Mouse (Mus musculus) cortical plate, adult 2 months (tissue): ENCODE results near the gene Napsa.

ENCODE experiments used
- CTCF ChIP-seq: fragments of 200-500 bp; IDR thresholded peaks from 2 replicates; pipeline ENCODE4 v1.5.1; 2011; ENCODE audit warnings: mild to moderate bottlenecking, control low read depth, low read length; ENCODE audit not compliant: insufficient read depth; ENCODE audit errors: extremely low read depth
- POLR2A ChIP-seq: fragments of 200-500 bp; IDR thresholded peaks from 2 replicates; pipeline ENCODE4 v1.6.1; 2011; ENCODE audit warnings: mild to moderate bottlenecking, low read length, control low read depth; ENCODE audit not compliant: insufficient read depth; ENCODE audit errors: extremely low read depth

- no peak for TF ChIP-seq POLR2A
- TF ChIP-seq CTCF: no peak
Measured at GRCm38 (mm10) chr7:44532918-44533745, 39.0 kb upstream of the Napsa start.
